22 mouse cellular contexts compared by ENCODE assay signal in genomic region chr9:38413502-38413901, GRCm38 (mm10). TPM values are rescaled to one million over a fixed set of nuclear protein-coding genes. Genes with fewer than 3 reads are reported as not detected.
DNase-seq lines count a peak whose midpoint lies in the region; ATAC-seq lines count a peak whose summit lies in the region.
"Not testable (repeated sequence)": the region's sequence is repeated elsewhere in the genome, so short reads cannot be mapped to it uniquely, and the experiment has no call there.
"Had no signal": no experiment of that assay in that cellular context is flagged by ENCODE, and none has a peak within 500 bp of the region (broad histone marks: within the 10 kb centered on the region; RNA-seq: fewer than 3 reads in every experiment).

No protein-coding gene starts in this region.

- not testable (repeated sequence) for H3K4me3 ChIP-seq in forebrain, embryonic 11.5 days (ENCODE audit: low read depth, low read length); hindbrain, embryonic 11.5 days (ENCODE audit: low read depth, low read length); neural tube, embryonic 11.5 days (ENCODE audit: low read depth, low read length)

- H3K36me3 ChIP-seq in forebrain, embryonic 11.5 days (ENCODE audit: control insufficient read depth, insufficient read depth, low read length); hindbrain, embryonic 11.5 days (ENCODE audit: control insufficient read depth, insufficient read depth, low read length); neural tube, embryonic 11.5 days (ENCODE audit: control insufficient read depth, insufficient read depth, low read length): not testable (repeated sequence)

- H3K4me1 ChIP-seq in forebrain, embryonic 11.5 days (replicated peaks; ENCODE audit: control insufficient read depth, insufficient read depth, low read length); hindbrain, embryonic 11.5 days (replicated peaks; ENCODE audit: control insufficient read depth, insufficient read depth, low read length); neural tube, embryonic 11.5 days (ENCODE audit: control insufficient read depth, insufficient read depth, low read length): not testable (repeated sequence)

- DNase-seq in adrenal gland, postnatal 10 days = peak; percentile 20
- peak; percentile 27 for DNase-seq in embryo, embryonic 11 days
- peak; percentile 52 for DNase-seq in forebrain, embryonic 11.5 days (ENCODE audit: low spot score)
- peak; percentile 15 for DNase-seq in hindbrain, embryonic 11.5 days (ENCODE audit: low spot score)
- DNase-seq in kidney, postnatal 14 days = peak; percentile 2
- peak; percentile 19 for DNase-seq in liver
- peak; percentile 12 for DNase-seq in neural tube, embryonic 11.5 days (ENCODE audit: low spot score)
- peak; percentile 7 for DNase-seq in yolk sac, embryonic 10.5 days (ENCODE audit: low spot score)

- H3K27ac ChIP-seq in forebrain, embryonic 11.5 days (ENCODE audit: low read depth, low read length); hindbrain, embryonic 11.5 days (ENCODE audit: low read depth, low read length); neural tube, embryonic 11.5 days (ENCODE audit: low read depth, low read length): not testable (repeated sequence)

- not testable (repeated sequence) for H3K9ac ChIP-seq in forebrain, embryonic 11.5 days (ENCODE audit: low read length); hindbrain, embryonic 11.5 days (ENCODE audit: low read depth, low read length); neural tube, embryonic 11.5 days (ENCODE audit: low read length)

- not testable (repeated sequence) for H3K9me3 ChIP-seq in forebrain, embryonic 11.5 days (ENCODE audit: control insufficient read depth, low read length); hindbrain, embryonic 11.5 days (ENCODE audit: control insufficient read depth, low read length); neural tube, embryonic 11.5 days (ENCODE audit: control insufficient read depth, low read length)

- H3K4me2 ChIP-seq in forebrain, embryonic 11.5 days (ENCODE audit: low read depth, low read length, severe bottlenecking); hindbrain, embryonic 11.5 days (replicated peaks; ENCODE audit: low read depth, low read length); neural tube, embryonic 11.5 days (ENCODE audit: low read depth): not testable (repeated sequence)

- ATAC-seq in forebrain, embryonic 11.5 days (replicated peaks; ENCODE audit: low FRiP score); hindbrain, embryonic 11.5 days (ENCODE audit: low FRiP score); neural tube, embryonic 11.5 days (ENCODE audit: insufficient read depth, low FRiP score, low TSS enrichment): not testable (repeated sequence)

- not testable (repeated sequence) for H3K27me3 ChIP-seq in forebrain, embryonic 11.5 days (ENCODE audit: control insufficient read depth, insufficient read depth, low read length); hindbrain, embryonic 11.5 days (ENCODE audit: control insufficient read depth, insufficient read depth, low read length); neural tube, embryonic 11.5 days (ENCODE audit: control insufficient read depth, insufficient read depth, low read length)

- 95% methylated on average over 14 of the region's 14 CpGs for WGBS in forebrain, embryonic 11.5 days
- WGBS in hindbrain, embryonic 11.5 days = 93% methylated on average over 14 of the region's 14 CpGs
- WGBS in neural tube, embryonic 11.5 days = 93% methylated on average over 14 of the region's 14 CpGs

RNA-seq across cellular contexts. Expression of gene Olfr147, which starts 12.0 kb away (rescaled TPM):
- not detected for total RNA-seq in adrenal gland, postnatal 10 days (2021)
- polyA plus RNA-seq in forebrain, embryonic 11.5 days (2014; fragmentation: Nextera tagmentation; extraction: Ambion mirVana) = not detected in 2 replicates
- not detected in 2 replicates for polyA plus RNA-seq in hindbrain, embryonic 11.5 days (2014; fragmentation: Nextera tagmentation; extraction: Ambion mirVana)
- polyA plus RNA-seq in neural tube, embryonic 11.5 days (2014; fragmentation: Nextera tagmentation; extraction: Ambion mirVana) = not detected in 2 replicates
- total RNA-seq: adrenal gland, adult 8-10 months; gastrocnemius, adult 2 months; gastrocnemius, postnatal 25 days; granulocyte monocyte progenitor cell, adult 5-6 weeks; heart, adult 8-10 months; heart, postnatal 36 days had no signal
- polyA plus RNA-seq: cortical plate, adult 2 months; embryonic facial prominence, embryonic 13.5 days; forebrain, embryonic 14.5 days; heart, embryonic 12.5 days; heart, embryonic 16.5 days; hindbrain, embryonic 14.5 days; intestine, embryonic 16.5 days had no signal

RNA-seq across cellular contexts. Expression of gene Olfr901, which starts 15.8 kb away (rescaled TPM):
- total RNA-seq in adrenal gland, postnatal 10 days (2021) = not detected
- not detected in 2 replicates for polyA plus RNA-seq in forebrain, embryonic 11.5 days (2014; fragmentation: Nextera tagmentation; extraction: Ambion mirVana)
- not detected in 2 replicates for polyA plus RNA-seq in hindbrain, embryonic 11.5 days (2014; fragmentation: Nextera tagmentation; extraction: Ambion mirVana)
- not detected in 2 replicates for polyA plus RNA-seq in neural tube, embryonic 11.5 days (2014; fragmentation: Nextera tagmentation; extraction: Ambion mirVana)
- total RNA-seq: adrenal gland, adult 8-10 months; gastrocnemius, adult 2 months; gastrocnemius, postnatal 25 days; granulocyte monocyte progenitor cell, adult 5-6 weeks; heart, adult 8-10 months; heart, postnatal 36 days had no signal
- polyA plus RNA-seq: cortical plate, adult 2 months; embryonic facial prominence, embryonic 13.5 days; forebrain, embryonic 14.5 days; heart, embryonic 12.5 days; heart, embryonic 16.5 days; hindbrain, embryonic 14.5 days; intestine, embryonic 16.5 days had no signal

RNA-seq across cellular contexts. Expression of gene Olfr902, which starts 34.0 kb away (rescaled TPM):
- not detected for total RNA-seq in adrenal gland, postnatal 10 days (2021)
- polyA plus RNA-seq in forebrain, embryonic 11.5 days (2014; fragmentation: Nextera tagmentation; extraction: Ambion mirVana) = not detected in 2 replicates
- polyA plus RNA-seq in hindbrain, embryonic 11.5 days (2014; fragmentation: Nextera tagmentation; extraction: Ambion mirVana) = not detected in 2 replicates
- not detected in 2 replicates for polyA plus RNA-seq in neural tube, embryonic 11.5 days (2014; fragmentation: Nextera tagmentation; extraction: Ambion mirVana)
- total RNA-seq: adrenal gland, adult 8-10 months; ES-E14; gastrocnemius, adult 2 months; gastrocnemius, postnatal 25 days; granulocyte monocyte progenitor cell, adult 5-6 weeks; heart, adult 8-10 months; heart, postnatal 36 days had no signal
- polyA plus RNA-seq: cortical plate, adult 2 months; embryonic facial prominence, embryonic 13.5 days; forebrain, embryonic 14.5 days; heart, embryonic 12.5 days; heart, embryonic 16.5 days; hindbrain, embryonic 14.5 days; intestine, embryonic 16.5 days had no signal

RNA-seq across cellular contexts. Expression of gene Olfr251, which starts 36.6 kb away (rescaled TPM):
- not detected for total RNA-seq in adrenal gland, postnatal 10 days (2021)
- polyA plus RNA-seq in forebrain, embryonic 11.5 days (2014; fragmentation: Nextera tagmentation; extraction: Ambion mirVana) = not detected in 2 replicates
- polyA plus RNA-seq in hindbrain, embryonic 11.5 days (2014; fragmentation: Nextera tagmentation; extraction: Ambion mirVana) = not detected in 2 replicates
- not detected in 2 replicates for polyA plus RNA-seq in neural tube, embryonic 11.5 days (2014; fragmentation: Nextera tagmentation; extraction: Ambion mirVana)
- total RNA-seq: adrenal gland, adult 8-10 months; ES-E14; gastrocnemius, adult 2 months; gastrocnemius, postnatal 25 days; granulocyte monocyte progenitor cell, adult 5-6 weeks; heart, adult 8-10 months; heart, postnatal 36 days had no signal
- polyA plus RNA-seq: cortical plate, adult 2 months; embryonic facial prominence, embryonic 13.5 days; forebrain, embryonic 14.5 days; heart, embryonic 12.5 days; heart, embryonic 16.5 days; hindbrain, embryonic 14.5 days; intestine, embryonic 16.5 days had no signal

RNA-seq across cellular contexts. Expression of gene Olfr250, which starts 46.8 kb away (rescaled TPM):
- not detected for total RNA-seq in adrenal gland, postnatal 10 days (2021)
- polyA plus RNA-seq in forebrain, embryonic 11.5 days (2014; fragmentation: Nextera tagmentation; extraction: Ambion mirVana) = not detected in 2 replicates
- polyA plus RNA-seq in hindbrain, embryonic 11.5 days (2014; fragmentation: Nextera tagmentation; extraction: Ambion mirVana) = not detected in 2 replicates
- not detected in 2 replicates for polyA plus RNA-seq in neural tube, embryonic 11.5 days (2014; fragmentation: Nextera tagmentation; extraction: Ambion mirVana)
- total RNA-seq: adrenal gland, adult 8-10 months; ES-E14; gastrocnemius, adult 2 months; gastrocnemius, postnatal 25 days; granulocyte monocyte progenitor cell, adult 5-6 weeks; heart, adult 8-10 months; heart, postnatal 36 days had no signal
- polyA plus RNA-seq: cortical plate, adult 2 months; embryonic facial prominence, embryonic 13.5 days; forebrain, embryonic 14.5 days; heart, embryonic 12.5 days; heart, embryonic 16.5 days; hindbrain, embryonic 14.5 days; intestine, embryonic 16.5 days had no signal

Comparison
In these comparisons a context has a peak if more than half of its experiments do, and no peak if none do; other contexts are left out.
1. DNase-seq: peak in every context shown above with its lines; median percentile 52 in forebrain, embryonic 11.5 days; 27 in embryo, embryonic 11 days; 20 in adrenal gland, postnatal 10 days; 19 in liver; 15 in hindbrain, embryonic 11.5 days; 12 in neural tube, embryonic 11.5 days; 7 in yolk sac, embryonic 10.5 days; 2 in kidney, postnatal 14 days.